Mouse (Mus musculus) erythroblast, embryonic 14.5 days (primary cell): ENCODE results near the gene Adar.

ENCODE experiments used
- GATA1 ChIP-seq: IDR thresholded peaks from 2 replicates; pipeline ENCODE4 v1.6.1; 2012; ENCODE audit warnings: low read length, inconsistent platforms, mixed read lengths
- TAL1 ChIP-seq: IDR thresholded peaks from 3 replicates; pipeline ENCODE4 v1.6.1; 2012; ENCODE audit warnings: low read length, inconsistent platforms, mixed read lengths

GRCm38 (mm10) chr3:89672573-89673317 lies 42.1 kb upstream of the Adar start:
- TF ChIP-seq TAL1 (no peak), GATA1 (no peak)
